Mouse (Mus musculus) cerebellum, postnatal 14 days (tissue): ENCODE data around the gene Sox5.

Experiments used
- DNase-seq, 2 experiments: peaks; one replicate each; pipeline ENCODE4 v3.0.0; 2021; ENCODE audit warnings: mixed read lengths in 2 of 2

Gene Sox5

DNA sequence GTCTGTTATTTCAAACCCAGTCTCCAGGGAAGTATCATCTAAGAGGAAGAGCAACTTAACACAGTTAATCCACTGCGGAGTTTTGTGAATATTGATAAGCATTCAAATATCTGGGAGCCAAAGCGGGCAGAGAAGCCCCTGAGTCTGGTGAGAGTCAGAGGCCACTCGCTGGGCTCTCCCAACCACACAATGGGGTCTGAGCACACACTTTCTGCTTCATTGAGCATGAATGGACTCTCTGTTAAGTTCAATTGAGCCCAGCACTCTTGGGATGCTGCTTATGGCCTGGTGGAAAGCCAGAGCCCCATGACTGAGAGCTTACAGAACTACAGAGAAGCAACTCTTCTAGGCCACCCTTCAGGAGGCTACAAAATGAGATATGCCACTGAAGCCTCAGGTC is 221.6 kb downstream of the Sox5 start:
- no peak for DNase-seq

DNA sequence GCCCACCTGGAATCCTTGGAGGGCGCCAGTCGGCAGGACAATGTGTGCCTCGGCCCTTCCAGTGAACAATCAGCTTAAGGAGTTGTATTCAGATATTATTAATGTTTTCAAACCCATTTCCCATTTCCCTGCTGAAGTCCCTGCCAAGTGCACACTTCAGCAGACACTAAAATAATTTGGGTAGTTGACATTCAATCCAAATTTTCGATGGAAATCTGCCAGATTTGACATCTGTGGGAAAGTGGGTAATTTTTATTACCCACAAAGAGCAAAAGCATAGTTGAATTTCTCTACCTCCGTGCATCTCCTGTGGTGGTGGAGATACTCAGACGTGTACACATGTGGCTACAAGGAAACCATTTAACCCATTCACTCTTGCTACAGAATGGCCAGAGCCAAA is 228.3 kb downstream of the Sox5 start:
- peak in 1 of 2 experiments; percentile 22 for DNase-seq

DNA sequence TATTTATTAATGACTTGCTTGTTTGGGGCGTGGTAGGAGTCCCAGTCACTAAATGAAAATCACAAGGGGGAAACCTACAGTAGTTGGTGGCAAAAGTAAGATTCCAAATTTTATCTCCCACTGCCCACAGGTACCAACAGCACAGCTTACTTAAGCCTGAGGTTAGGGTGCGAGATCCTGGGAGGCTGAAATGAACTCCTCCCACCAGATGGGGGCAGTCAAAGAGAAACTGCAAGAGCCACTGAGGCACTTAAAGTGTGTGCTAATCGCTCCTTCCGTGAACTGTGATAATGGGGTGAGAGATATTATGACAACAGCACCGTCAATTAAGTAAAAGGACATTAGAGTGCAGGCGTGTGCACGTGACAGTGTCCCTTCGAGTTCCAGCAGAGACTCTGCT is 232.8 kb downstream of the Sox5 start:
- no peak for DNase-seq

DNA sequence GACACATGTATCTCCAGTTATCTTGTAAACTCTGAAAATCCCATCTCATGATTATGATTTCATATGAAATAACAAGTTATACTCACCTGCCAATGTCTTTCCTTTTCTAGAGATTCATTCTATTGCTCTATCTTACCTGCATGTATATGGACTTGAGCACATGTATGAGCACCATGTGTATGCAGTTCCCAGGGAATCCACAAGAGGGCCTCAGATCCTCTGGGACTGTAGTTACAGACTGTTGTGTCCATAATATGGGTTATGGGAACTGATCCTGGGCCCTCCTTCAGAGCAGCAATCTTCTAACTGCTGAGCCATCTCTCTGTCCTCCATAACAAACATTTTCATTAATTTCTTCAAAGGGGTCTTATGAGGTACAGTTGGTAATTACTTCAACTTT is 234.6 kb downstream of the Sox5 start:
- DNase-seq: no peak

DNA sequence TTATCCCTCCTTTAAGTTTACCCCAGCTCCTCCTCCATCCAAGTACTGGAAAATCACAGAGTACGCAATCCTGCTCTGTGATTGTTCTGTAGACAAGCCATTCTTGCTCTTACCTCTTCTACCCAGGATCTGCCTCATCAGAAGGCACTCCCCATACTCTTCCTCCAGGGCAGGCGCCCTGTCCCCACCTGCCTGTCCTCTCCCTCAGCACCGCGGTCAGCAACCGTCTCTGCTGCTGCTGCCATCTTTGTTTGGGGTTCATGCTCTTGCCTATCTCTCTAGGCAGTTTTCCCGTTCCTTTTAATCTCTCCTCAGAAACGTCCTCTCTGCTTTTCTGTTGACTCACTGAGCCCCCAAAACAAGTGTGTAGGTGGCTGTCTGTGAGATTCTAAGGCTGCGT is 236.2 kb downstream of the Sox5 start:
- DNase-seq: no peak

DNA sequence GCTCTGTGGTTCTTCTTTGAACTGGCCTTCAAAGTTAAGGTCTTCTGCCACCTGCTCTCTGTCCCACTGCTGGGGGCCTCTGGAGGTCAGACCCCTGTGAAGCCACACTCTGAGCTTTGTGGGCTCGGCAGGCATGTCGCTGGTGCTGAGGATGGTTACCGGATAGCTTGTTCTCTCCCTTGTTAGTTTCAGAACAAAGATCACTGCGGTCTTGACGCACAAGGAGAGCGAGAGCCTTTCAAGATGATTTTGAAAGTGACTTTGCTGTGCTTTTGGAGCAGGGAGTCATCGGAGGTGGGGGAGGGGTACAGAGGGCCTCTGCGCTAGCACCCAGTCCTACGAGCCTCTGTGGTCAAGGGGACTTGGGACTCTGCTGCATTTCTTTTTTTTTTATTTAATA is 240.5 kb downstream of the Sox5 start:
- no peak for DNase-seq

DNA sequence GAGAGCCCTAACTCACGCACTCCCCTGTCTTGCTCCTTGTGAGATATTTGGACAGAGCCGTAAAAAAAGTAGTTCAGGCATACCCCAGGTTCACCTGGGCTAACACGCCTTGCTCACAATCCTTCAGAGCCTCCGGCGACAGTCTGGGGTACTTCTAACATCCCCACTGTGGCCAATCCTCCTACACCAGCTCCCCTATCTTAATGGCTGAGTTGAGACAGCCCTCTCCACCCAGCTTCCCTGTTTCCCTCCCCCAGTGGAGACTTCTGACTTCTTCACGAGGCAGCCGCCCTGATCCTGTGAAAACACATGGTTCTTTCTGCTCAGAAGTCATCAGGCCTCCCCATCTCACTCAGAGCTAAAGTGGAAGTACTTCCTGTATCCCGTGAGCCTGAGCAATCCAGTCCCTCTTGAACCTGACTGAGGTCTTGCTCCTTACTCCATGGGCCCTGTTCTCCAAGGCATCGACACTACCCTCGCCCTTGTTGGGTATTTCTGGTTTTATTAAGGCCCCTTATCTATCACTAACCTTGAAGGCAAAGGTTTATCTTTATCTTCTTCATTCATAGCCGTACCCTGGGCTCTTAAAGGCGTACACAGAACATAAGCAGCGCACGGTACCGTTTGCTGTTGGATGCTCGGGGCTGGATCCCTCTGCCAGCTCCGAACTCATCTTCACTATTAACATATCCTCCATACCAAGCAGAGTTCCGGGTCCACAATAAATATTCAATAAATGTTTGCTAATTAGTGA is 242.2 kb downstream of the Sox5 start:
- no peak for DNase-seq

DNA sequence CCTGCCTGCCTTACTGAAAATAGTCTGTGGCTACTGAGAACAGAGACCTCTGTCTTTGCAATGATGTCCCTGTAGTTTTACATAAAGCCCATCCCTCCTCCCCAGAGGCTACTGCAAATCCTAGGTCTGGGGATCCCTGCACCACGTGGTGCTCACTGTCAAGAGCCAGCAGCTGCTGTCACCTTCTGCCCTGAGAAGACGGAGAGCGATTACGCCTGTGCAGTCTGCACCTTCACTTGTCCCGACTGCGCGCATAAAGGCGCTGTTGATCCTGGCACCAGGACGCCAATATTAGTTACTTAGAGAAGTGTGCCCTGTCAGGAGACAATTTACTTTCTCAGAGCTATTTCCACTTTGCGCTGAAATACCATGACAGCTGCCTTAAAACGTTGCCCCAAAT is 258.3 kb downstream of the Sox5 start:
- DNase-seq: no peak

DNA sequence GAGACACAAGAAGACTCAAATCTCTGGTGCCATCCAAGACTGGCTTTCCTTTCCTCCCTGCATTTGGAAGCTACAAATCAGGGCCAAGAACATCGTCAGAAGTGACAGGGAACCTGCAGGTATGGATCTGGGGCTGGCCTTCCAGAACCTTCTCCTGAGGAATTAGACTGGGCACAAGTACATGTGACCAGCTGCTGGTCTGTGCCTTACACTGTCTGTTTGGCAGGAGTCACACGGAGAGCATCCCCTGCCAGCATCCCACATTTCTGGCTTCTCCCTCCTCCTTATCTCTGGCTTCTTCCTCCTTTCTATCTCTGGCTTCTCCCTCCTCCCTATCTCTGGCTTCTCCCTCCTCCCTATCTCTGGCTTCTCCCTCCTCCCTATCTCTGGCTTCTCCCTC is 263.0 kb downstream of the Sox5 start:
- DNase-seq: peak; percentile 40 to 49

DNA sequence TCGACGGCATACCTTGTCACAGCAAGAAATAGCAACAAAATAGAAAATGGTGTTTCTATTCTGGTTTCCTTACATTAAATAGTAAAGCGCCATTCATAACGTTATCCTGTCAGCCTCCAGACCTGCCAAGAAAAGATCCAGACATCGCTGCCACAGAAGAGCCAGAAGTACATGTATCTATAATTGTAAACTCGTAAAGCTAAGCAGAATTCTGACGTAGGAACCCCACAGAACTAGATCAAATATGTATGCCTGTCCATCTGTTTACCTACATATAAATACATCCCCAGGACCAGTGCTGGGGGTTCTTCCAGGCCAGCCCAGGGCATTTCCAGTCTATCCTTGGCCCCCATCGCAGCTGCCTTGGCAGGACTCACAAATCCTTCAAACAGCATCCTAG is 265.9 kb downstream of the Sox5 start:
- no peak for DNase-seq

DNA sequence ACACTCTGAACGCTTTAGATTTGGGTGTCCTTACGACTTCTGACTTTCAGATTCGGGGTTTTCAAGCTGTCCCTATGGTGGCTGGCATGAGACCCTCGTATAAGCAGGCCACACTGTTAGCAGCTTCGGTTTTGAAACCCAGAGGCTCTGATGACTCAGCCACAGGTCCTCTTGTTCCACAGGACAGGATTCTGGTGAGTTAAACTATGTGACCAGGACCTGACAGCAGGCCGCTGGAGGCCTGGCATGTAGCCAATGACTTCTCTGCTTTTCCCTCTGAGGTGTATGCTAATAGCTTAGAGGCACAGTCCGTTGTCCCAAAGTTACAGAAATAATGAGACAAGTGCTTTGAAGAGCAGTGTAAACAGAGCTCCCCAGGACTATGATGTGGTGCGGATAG is 268.0 kb downstream of the Sox5 start:
- peak; percentile 61 to 64 for DNase-seq

DNA sequence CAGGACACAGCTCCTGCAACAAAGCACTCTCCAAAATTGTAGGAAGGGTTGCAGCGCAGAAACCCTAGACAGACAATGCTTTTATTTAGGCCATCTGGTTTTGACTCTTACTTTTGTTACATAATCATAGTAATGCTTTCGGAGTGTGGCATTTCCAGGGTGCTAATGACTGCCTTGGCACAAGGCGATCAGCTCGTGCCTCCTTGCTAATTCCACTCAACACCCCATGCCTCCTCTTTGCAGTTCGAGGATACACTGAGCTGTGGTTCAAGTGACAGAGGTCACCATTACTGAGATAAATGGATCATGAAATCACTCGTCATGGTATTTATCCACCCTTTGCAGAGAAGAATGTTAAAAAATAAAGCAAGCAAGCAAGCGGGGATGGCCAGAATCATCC is 269.9 kb downstream of the Sox5 start:
- DNase-seq: no peak

DNA sequence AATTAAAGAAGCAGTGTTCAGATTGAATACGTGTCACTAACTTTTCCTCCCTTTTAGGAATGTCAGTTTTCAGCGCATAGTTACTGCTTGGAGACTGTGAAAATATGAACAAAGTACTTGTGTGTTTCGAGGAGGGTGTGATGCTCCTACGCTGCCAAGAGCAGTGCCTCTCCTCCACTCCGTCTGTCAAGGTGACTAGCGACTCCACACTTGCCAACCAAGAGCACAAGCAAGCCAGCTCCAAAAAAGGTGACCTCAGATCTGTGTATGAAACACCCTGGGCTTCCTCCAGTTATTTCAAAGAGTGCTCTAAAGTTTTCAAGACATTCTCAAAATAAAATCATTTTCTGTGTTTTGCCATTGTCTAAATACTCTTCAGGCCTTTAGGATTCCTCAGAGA is 271.6 kb downstream of the Sox5 start:
- DNase-seq: peak; percentile 23 to 34

DNA sequence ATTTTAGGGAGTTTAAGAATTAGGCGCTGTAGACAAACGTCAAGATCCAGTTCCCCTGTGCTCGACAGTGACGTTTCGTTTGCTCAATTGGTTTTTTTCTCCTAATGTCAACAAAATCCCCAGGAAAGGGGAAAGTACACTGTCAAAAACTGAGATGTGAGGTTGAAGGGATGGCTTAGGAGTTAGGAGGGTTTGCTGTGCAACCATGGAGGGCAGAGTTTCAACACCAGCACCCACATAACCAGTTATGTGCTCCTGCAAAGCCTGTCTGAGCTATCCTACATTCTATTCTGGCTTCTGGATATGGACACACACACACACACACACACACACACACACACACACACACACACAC is 277.6 kb downstream of the Sox5 start:
- no peak for DNase-seq

DNA sequence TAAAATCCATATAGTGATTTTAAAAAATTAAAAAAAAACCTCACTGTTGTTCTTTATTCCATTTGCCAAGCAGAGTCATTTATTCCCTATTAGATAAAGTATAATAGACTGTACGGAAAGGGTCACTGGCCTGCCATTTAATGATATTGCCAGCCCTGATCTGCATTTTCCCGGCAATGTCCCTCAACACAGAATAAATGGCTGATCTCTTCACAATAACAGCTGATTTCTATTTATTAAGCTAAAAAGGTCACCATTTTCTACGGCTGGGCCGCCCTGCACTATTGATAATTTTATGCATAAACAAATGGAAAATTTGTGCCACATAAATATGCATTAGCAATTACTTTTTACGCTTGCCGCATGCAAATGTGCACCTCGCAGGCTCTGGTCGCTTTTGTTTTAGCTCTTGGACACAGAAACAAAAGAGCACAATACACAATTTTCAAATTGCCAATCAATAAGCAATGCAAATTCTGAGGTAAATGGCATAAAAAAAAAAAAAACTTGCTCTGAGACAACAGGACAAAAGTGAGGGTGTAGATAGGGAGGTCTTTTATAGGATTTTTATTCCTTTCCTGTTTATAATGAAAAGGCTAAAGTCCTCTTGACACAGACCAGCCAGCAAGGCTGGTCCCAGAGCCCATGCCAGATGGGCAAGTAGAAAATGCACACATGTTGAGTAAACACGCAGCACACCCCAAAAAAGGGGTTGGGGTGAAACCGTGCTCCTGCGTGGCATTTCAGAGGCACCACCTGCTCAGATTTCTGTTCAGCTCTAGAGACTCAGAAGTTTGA is 278.2 kb downstream of the Sox5 start:
- no peak for DNase-seq

DNA sequence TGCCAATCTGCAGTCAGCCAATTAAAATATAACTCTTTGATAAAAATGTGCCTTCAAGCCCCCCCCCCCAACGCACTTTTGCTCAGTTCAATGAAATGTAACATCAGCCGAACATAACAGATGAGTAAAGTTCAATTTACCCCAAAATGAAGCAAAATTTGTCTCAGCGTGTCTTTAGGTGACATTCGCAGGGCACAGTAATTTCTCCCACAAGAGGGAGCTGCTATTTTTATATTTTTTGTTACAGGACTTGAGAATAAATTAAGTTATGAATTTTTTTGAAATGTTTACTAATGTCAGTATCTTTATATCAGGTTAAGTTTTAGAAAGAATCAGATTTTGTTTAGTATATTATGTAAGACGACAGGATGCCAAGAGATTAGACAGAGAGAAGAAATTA is 280.3 kb downstream of the Sox5 start:
- DNase-seq: no peak

DNA sequence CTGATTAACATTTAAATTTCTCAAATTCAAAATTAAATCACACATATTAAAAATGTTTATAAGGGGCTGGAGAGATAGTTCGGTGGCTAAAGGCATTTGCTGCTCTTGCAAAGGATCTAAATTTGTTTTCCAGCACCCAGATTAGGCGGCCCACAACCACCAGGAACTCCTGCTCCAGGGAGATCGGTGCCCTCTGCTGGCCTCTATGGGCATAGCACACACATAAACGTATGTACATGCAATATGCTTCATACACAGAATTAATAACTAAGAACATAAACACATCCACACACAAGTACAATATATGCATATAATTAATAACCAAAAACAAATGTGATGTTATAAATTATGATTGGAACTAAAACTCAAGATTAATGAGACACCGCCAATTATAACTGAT is 283.6 kb downstream of the Sox5 start:
- DNase-seq: peak in 1 of 2 experiments; percentile 27

DNA sequence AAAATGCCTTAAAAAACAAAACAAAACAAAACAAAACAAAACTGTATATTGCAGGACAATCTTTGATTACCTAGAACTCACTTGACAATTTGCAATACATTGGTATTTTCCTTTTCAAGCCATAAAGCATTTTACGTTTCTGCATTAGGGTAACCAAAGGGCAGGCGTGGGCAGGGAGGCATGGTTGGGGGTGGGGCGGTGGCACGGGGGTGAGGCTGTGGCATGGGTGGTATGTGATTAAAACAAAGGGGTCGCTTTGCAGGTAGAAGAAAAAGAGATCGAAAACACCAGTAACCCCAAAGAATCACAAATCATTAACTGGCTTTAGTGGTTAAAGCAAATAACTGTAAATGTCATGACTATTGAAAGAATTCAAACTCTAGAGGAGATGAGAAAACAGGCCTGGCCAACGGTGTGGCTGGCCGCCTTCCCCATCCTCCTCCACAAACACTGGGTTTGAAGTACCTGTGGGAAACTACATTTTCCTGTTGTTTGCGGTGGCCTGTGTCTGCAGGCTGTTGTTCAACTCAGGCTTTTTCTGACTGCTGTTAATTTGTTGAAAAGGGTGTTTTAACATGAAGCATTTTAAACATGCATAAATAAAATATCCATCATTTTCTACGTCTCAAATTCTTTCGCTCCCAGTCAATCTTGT is 289.9 kb downstream of the Sox5 start:
- no peak for DNase-seq

DNA sequence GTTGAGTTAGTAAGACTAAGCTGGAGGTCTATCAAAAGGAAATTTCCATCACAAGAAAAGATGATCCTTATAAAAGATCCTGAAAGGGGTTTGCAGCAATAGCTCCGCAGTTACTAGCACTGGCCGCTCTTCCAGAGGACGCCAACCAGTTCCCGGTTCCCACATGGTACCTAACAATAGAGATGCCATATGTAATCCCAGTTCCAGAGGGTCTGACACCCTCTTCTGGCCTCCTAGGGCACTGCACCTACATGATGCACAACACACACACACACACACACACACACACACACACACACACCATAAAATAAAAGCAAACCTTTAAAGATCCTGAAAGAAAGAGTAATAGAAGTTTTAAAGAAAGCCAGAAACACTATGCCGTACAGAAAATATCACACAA is 290.9 kb downstream of the Sox5 start:
- DNase-seq: no peak

DNA sequence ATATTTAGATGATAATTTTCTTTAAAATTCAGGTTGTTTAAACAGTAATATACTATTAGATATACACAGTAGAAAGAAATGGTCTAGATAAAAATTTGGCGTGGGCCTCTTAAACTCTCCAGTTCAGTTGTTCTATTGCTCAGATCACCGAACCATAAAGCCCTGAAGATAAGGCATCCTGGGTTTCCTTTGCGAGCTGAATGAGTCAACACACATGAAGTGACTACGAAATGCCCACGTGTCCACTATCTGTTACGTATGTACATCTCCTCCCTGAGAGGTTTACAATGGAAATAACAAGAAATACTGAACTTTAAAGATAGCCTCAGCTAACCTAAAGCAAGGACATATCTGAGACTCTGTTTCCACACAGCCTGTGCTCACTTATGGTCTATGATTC is 296.2 kb downstream of the Sox5 start:
- DNase-seq: no peak

DNA sequence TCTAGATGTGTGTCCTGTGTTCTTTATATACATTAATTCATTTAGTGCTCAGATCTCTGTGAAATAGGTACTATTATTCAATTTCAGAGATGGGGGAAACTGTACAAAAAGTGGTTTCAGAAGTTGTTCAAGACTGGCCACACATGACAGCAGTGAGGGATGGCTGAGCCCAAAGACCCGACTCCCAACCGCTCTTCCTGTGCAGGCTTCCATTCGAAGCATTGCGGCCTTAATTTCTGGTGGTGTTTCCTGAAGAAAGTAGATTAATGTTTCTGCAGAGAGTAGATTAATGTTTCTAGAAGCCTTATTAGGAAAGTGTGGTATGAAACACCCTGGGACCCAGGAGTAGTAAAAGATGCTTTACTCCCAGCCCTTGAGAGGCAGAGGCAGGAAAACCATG is 298.6 kb downstream of the Sox5 start:
- no peak for DNase-seq

DNA sequence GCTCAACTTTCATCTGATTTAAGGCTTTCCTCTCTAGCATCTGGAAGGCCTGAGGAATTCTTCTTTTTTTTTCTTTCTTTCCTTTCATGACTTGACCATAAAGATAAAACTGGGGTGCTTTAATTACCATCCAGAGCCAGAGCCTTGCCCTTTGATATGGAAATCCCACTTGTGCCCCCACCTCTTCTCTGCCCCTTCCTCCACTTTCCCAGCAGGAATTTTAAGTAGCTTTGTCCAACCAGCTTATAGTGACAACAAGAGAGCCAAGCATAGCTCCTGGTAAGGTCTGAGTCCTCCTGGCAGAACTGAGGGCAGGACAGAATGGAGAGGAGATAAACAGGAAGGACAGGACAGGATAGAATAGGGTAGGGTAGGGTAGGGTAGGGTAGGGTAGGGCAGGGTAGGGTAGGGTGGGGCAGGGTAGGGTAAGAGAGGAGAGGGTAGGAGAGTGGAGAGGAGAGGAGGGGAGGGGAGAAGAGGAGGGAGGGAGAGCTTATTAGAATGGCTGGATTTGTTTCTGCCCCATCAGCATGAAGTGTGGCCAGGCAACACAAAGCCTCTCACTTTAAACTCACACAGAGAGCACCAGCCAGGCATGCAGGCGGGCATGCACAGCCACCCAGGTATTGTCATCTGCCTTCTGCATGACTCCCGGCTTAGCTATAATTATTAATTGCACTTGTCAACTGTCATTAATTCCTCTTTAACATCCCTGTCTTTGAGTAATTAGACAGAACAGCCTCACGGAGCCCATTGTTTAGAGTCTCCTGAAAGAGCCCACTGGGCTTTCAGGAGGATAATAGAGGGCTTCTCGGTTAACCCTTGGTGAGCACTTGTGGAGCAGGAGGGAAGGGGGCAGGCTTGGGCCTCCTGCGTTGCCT is 300.9 kb downstream of the Sox5 start:
- DNase-seq: no peak

DNA sequence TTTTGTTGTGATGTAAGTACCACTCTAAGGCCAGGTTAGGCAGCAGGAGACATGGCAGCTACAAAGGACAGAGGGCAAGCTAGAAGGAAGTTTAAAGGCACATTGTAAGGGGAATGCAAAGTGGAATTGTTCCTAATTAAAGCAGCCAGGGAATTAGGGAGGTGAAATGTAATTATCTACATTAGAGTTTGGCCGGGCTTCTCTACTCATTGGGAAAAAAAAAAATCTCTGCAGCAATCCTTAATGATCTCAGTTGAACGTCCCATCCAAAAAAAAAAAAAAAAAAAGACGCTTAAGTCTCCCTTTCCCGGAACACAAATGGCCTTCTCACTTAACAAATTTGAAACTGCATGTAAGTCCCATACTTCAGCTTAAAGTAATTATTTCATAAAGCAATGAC is 301.9 kb downstream of the Sox5 start:
- DNase-seq: no peak
